Mouse (Mus musculus) forelimb bud, embryonic 11.5 days (tissue): ENCODE results near the gene Lpo.
"Not testable (repeated sequence)": the region's sequence is repeated elsewhere in the genome, so short reads cannot be mapped to it uniquely, and the experiment has no call there.

ENCODE experiments used
- DNase-seq: peaks from one replicate; pipeline ENCODE4 v3.0.0-alpha.2; 2012; ENCODE audit warnings: low read depth, low spot score

The Lpo gene

GRCm38 (mm10) chr11:87828239-87828900, at the start of gene Lpo:
Gene Lpo, minus strand, starts transcription at chr11:87828289.
- DNase-seq = no peak

DNA sequence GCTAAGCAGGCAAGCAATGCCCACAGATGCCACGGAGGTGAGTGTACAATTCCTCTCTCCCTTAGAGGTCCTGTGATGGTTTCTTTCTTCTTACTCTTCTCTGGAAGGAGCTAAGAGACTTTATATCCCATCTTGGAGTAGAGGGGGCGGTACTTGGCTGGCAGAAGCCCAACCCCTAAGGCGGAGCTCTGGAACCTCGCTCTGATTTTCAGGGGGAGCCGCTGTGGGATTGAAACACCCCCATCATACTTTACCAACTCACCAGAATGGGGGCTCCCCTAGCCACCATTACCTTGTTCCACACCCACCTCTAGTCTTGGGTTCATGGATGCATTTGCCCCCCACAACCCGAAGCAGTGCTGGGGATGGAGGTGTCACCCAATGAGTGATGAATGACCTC, 47.3 kb upstream of the Lpo start, which contains the start of gene Epx:
TSS of gene Epx (minus strand) at position 101 of the 400 bp plus-strand sequence.
- DNase-seq = no peak

- no peak for DNase-seq
Measured at GRCm38 (mm10) chr11:87871766-87872165, 43.7 kb upstream of the Lpo start.

GRCm38 (mm10) chr11:87870096-87870495, 42.0 kb upstream of the Lpo start:
- DNase-seq = no peak

DNA sequence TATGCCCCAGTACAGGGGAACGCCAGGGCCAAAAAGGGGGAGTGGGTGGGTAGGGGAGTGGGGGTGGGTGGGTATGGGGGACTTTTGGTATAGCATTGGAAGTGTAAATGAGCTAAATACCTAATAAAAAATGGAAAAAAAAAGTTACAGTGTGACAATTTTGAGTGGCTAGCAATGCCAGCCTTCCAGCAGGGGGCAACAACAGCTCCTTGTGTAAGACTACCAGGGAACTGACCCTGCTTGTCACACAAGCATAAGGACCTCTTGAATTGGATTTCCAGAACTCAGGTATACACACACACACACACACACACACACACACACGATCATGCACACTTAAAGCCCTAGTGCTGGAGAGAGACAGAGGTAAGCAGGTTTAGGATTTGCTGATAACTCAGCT, 38.8 kb upstream of the Lpo start:
- DNase-seq = not testable (repeated sequence)

DNA sequence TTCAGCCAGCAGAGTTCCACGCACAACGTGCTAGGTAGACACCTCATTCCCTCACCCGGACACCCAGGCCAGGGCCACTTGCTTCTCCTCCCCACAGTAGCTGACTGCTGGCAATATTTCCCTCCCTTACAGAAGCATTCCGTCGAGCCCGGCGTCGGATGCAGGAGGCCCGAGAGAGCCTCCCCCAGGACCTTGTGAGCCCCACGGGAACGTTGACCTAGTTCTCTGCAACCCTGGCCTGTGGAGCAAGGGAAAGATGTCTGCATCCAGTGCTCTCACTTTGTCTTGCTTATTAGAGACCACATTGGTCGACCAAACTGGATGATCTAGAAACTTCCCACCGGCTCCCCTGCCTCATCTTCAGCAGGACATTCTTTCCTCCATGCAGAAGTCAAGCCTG, 34.7 kb upstream of the Lpo start:
- no peak for DNase-seq

DNA sequence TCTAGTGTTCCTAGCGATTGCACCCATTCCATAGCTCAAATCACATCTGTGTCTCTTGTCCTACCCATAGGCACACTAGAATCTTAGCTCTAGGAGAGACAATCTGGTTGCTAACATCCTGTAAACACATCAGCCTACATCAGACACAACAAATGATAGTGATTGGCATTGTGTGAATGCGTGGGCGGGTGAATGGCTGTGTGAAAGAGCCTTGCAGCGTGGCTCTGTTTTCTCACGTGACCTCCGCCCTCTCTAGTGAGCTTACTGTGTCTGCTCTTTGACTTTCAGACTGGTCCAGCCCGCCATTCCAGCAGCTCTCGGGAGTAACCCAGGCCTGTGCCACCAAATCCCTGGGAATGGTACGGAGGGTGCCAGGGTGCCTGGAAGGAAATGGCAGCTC, 32.3 kb upstream of the Lpo start:
- no peak for DNase-seq

DNA sequence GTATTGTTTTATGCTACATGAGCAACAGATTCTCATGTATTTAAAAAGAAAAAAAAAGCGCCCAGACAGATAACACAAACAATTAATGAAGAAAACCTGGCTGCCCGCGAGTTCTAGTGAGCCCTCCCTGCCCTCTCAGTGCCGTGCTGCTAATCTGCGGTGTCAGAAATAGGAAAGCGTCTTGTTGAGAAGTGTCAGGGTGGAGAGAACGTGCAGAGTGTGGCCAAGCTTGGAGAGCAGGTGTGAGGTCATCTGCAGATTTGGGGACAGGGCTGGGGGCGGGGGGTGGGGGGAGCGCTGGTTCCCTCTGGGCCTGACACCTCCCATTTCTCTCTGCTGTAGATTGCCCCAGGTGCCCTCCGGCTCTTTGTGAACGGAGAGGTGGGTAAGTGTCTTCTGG, 31.2 kb upstream of the Lpo start:
- no peak for DNase-seq

- DNase-seq = no peak
Measured at GRCm38 (mm10) chr11:87854550-87854949, 26.5 kb upstream of the Lpo start.

DNA sequence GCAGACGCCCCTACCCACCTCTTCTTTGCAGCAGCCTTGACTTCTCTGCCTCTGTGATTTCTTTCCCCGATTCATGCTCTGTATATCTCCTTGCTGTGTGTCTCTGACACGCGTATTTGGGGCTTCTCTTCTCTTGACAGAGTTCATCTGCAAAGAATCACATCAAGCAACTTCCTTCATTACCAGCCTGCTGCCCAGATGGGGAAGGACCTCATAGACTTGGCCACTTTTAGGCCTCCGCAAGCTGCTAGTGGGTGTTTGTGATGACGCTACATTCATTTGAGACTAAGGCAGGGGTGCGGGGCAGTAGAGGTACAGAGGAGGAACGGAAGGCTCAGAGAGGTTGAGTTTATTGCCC, 25.5 kb upstream of the Lpo start:
- no peak for DNase-seq

DNA sequence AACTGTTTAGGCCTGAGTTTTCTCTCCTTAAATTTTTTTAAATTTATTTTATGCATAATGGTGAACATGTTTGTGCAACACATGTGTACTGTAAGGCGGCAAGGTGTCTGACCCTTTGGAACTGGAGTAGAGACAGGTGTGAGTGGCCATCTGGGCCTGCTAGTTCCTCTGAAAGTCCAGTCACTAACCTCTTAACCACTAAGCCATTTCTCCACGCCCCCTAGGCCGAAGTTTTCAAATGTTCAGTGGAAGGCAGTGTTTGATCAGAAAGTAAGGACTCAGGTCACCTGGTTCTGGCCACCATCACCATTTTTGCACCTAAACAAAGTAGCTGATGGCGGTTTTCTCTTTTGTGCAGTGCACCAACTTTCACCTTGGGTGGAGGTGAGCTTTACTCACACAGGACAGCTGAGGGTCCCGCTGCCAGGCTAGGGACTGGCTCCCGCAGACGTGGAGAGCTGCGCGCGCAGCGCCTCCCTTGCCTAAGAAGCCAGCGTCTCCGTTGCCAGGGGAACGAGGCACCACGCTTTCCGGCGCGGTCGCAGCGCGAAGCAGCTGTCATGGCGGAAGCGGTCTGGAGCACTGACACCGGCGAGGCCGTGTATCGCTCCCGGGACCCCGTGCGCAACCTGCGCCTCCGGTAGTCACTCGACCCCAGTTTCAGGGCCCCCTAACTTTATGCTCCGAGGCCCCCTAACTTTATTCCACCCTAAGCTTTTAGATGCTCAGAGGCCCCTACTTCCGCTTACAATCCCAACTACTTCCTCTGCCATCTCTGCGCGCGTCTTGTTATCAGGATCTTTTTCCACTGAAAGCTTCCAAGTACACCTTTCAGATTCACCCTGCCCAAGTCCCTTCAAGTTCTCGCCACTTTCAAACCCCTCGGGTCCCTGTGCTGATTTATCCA, 24.9 kb upstream of the Lpo start, which contains the start of gene Mks1:
TSS of gene Mks1 (plus strand) at position 526 of the 907 bp plus-strand sequence.
- peak; percentile 93 for DNase-seq

DNA sequence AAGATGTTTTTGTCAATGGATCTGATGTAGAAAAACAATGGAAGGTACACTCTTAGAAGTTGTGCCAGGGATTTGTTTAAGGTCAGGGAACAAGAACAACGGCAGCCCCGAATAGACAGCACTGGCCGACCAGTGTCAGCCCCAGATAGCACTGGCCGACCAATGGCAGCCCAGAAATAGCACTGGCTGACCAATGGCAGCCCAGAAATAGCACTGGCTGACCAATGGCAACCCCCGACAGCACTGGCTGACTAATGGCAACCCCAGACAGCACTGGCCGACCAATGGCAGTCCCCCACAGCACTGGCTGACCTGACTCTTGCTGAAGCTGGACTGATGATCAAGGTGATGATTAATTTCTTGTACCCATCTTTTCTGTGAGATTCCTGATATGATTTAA, 19.8 kb upstream of the Lpo start:
- no peak for DNase-seq

DNA sequence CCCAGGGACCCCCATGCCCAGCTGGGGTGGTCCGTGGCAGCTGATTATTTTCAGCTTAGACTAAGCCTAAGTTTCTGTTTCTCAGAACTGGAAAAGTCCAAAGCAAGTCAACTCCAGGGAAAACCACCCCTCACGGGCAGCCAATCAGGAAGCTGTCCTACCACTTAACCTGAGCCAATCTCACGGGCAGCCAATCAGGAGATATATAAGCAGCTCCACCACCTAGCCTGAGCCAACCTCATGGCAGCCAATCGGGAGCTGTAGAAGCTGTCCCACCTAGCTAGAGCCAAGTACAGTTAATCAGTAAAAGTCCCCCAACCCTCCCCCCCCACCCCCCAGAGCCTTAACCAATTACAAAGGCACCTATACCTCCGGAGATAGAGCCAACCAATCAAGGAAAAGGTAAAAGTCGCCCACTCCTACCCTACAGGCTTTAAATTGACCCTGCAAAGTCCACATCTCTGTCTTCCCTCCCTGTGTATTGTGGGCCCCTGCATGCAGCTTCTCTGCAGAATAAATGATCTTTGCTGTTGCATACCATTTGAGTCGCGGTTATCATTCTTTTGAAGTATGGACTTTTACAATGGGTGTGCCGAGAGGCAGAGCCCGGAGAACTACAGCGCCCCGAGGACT, 19.0 kb upstream of the Lpo start:
- no peak for DNase-seq

DNA sequence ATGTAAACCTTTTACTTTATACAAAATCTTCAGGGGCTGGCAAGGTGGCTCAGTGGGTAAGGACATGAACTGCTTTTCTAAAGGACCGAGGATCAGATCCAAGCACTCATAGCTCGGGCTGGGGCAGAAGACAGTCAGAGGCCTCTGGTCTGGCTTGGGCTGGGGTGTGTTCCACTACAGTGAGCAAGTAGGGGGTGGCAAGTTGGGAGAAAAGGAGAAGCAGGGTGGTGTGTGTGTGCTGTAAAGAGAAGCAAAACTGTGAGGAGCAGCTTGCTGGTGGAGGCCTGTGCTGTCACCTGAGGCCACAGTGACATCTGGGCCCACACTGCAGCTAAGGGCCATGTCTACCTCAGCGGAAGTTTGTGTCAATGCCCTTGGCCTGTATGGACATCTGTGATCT, 13.3 kb upstream of the Lpo start:
- no peak for DNase-seq

- DNase-seq = no peak
Measured at GRCm38 (mm10) chr11:87840676-87841075, 12.6 kb upstream of the Lpo start.

DNA sequence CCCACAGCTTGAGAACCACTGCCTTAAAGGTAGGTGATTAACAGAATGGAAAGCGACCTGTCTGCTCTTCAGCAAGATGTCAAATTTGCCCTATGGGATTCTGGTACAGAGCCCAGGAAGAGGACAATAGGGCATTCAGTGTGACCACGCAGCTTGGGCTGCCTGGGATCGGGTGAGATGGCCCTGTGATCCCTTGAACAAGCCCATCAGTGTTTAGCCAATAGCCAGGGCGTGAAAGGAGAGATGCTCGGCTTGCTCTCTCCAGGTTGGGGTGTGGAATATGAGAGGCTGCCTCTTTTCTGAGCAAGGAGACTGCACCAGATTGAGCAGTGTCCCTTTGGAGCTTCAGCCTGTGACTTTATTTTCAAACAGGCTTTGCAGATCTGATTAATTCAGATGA, 6.6 kb downstream of the Lpo start:
- no peak for DNase-seq

- DNase-seq = peak; percentile 44
Measured at GRCm38 (mm10) chr11:87817443-87817773, 10.7 kb downstream of the Lpo start.

GRCm38 (mm10) chr11:87816707-87817442, 11.2 kb downstream of the Lpo start:
- peak; percentile 41 for DNase-seq

GRCm38 (mm10) chr11:87814831-87815230, 13.3 kb downstream of the Lpo start:
- no peak for DNase-seq

DNA sequence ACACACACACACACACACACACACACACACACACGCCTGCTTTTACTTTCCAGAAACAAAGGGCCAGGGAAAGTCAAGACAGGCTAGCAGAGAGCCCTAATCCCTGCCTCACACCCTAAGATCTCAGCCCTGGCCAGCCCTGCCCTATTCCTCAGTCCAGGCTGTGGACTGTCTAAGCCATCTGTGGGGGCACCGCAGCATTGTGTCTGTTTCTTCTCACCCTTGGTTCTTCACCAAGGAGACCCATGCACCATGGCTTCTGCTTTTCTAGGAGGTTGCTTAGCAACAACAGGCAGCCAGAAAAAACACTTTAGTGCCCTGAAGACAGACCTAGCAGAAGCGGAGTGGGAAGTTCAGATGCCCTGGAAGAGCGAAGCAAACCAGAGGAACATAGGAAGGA, 16.7 kb downstream of the Lpo start:
- DNase-seq = no peak

DNA sequence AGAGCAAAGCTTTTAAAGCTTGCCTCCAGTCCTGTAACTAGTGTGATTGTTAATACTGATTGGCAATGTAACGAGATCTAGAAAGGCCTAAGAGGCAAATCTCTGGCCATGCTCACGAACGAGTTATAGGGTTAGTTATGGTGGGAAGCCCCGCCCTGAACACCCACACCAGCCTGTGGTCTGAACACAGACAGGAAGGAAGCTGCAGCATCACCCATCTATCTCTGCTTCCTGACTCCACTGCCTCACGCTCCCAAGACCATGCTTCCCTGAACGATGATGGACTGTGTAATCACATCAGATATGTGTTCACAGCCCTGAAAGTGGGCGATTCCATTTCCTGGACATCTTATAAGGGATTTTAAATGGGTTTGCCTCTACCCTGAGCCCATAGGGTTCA, 19.9 kb downstream of the Lpo start:
- no peak for DNase-seq

GRCm38 (mm10) chr11:87807433-87807832, 20.7 kb downstream of the Lpo start:
- DNase-seq = no peak
